Mouse (Mus musculus): ENCODE data around the gene Lrch1.

DNA sequence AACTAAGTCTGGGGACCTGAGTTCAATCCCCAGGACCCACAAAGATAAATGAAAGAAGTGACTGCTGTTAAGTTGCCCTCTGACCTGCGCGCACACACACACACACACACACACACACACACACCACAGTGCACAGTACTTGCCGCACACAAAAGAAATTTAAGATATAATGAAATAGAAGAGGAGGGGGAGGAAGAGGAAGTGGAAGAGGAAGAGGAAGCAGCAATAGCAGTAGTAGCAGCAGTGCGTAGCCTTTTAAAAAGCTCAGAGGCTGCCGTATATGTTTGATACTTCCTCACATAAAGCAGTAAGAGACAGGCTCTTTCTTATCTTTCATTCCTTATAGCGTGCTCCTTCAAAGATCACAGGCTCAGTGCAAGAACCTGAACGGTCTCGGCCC lies 92.2 kb downstream of the Lrch1 start:
- TF ChIP-seq SRF (IDR thresholded peaks at IDR 0.05; ENCODE audit: control insufficient read depth, insufficient read length, low read depth): no peak
- TF ChIP-seq POLR2A (IDR thresholded peaks at IDR 0.05; ENCODE audit: insufficient read length, low read depth): no peak
- TF ChIP-seq MAX (IDR thresholded peaks at IDR 0.05; ENCODE audit: low read depth): no peak
- TF ChIP-seq MYOD1 (IDR thresholded peaks at IDR 0.05; ENCODE audit: control insufficient read depth in 1 of 3, insufficient read length in 2 of 3, low read depth in 2 of 3): no peak
- no peak for TF ChIP-seq CEBPB (IDR thresholded peaks at IDR 0.05; ENCODE audit: insufficient read depth, poor library complexity, severe bottlenecking)
- no peak for TF ChIP-seq TCF12 (IDR thresholded peaks at IDR 0.05; ENCODE audit: insufficient read depth, poor library complexity, severe bottlenecking)
